Mouse (Mus musculus) myocyte (in vitro differentiated cells): Measurements from ENCODE around the gene Ncor1.

Experiments used
- E2F4 ChIP-seq: IDR thresholded peaks from one replicate; pipeline ENCODE4 v1.6.1; 2011; ENCODE audit warnings: mild to moderate bottlenecking, control low read depth, moderate library complexity; ENCODE audit not compliant: insufficient read depth
- MAX ChIP-seq: IDR thresholded peaks from one replicate; pipeline ENCODE4 v1.6.1; 2011; ENCODE audit warnings: low read depth, mild to moderate bottlenecking, control low read depth
- POLR2A ChIP-seq: IDR thresholded peaks from one replicate; pipeline ENCODE4 v1.6.1; 2011; ENCODE audit warnings: low read depth, mild to moderate bottlenecking, control low read depth, moderate library complexity; ENCODE audit not compliant: insufficient read length
- POLR2AphosphoS2 ChIP-seq: IDR thresholded peaks from one replicate; pipeline ENCODE4 v1.6.1; 2011; ENCODE audit warnings: low read depth, control low read depth; ENCODE audit not compliant: insufficient read length
- SRF ChIP-seq: IDR thresholded peaks from one replicate; pipeline ENCODE4 v1.6.1; 2011; ENCODE audit warnings: low read depth; ENCODE audit not compliant: control insufficient read depth, insufficient read length
- TCF3 ChIP-seq: IDR thresholded peaks from one replicate; pipeline ENCODE4 v1.6.1; 2011; ENCODE audit warnings: low read depth, control low read depth; ENCODE audit not compliant: insufficient read length
- USF1 ChIP-seq: IDR thresholded peaks from one replicate; pipeline ENCODE4 v1.6.1; 2011; ENCODE audit warnings: low read depth, mild to moderate bottlenecking, control low read depth, moderate library complexity

DNA sequence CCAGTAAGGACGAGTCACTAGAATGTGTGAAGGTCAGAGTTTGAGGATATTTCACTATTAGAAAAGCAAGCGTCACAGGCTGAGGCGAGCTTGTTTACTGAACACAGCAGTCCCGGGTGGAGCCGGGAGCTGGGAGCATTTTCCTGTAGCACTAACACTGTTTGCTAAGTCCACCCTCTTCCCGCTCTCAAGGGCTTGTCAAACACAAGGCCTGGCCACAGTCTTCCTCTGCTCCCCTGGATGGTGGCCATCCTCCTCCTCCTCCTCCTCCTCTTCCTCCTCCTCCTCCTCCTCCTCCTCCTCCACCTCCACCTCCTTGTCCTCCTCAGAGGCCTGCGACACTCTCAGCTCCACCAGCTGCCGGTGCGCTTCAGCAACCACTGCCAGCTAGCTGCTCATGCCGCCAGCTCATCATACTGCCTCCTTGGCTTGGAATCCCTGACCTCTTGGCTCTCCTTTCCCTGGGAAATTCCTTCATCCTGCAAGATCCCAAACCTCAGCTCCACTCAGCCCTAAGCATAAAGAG lies 37.0 kb upstream of the Ncor1 start:
- TF ChIP-seq POLR2A: no peak
- TF ChIP-seq MAX: no peak
- no peak for TF ChIP-seq TCF3
- no peak for TF ChIP-seq E2F4
- no peak for TF ChIP-seq USF1
- TF ChIP-seq SRF: no peak
- TF ChIP-seq POLR2AphosphoS2: no peak
